Mouse (Mus musculus): ENCODE measurements at regions not wholly inside any gene's neighbourhood (a gene's known extent, or its start where the extent isn't known, plus 50 kb on each side); places are given as distances from the start of the nearest gene placed in this dataset.

- no peak for TF ChIP-seq CTCF (IDR thresholded peaks at IDR 0.05; ENCODE audit: control insufficient read depth, insufficient read depth, insufficient read length)
- no peak for TF ChIP-seq MAX (IDR thresholded peaks at IDR 0.05)
- TF ChIP-seq FOSL1 (IDR thresholded peaks at IDR 0.05; ENCODE audit: insufficient read depth, low read length, poor library complexity, severe bottlenecking), result no peak
- TF ChIP-seq USF1 (IDR thresholded peaks at IDR 0.05; ENCODE audit: low read depth), result no peak
- TF ChIP-seq CEBPB (IDR thresholded peaks at IDR 0.05; ENCODE audit: low read depth), result no peak
- no peak for TF ChIP-seq MYOG (IDR thresholded peaks at IDR 0.05; ENCODE audit: control insufficient read depth, extremely low read depth, insufficient read length)
- TF ChIP-seq MYOD1 (IDR thresholded peaks at IDR 0.05; ENCODE audit: control insufficient read depth, insufficient read length, low read depth), result no peak
These were observed 106.7 kb upstream of the Spag17 start for GRCm38 (mm10) chr3:99778526-99778925.

Data from C2C12 (cell line).